Mouse (Mus musculus): Measurements from ENCODE around the gene Dennd6b.

- TF ChIP-seq POLR2A (IDR thresholded peaks at IDR 0.05; ENCODE audit: insufficient read length, low read depth) (no peak), MYOD1 (IDR thresholded peaks at IDR 0.05; ENCODE audit: control insufficient read depth in 1 of 3, insufficient read length in 2 of 3, low read depth in 2 of 3) (no peak), MYOG (IDR thresholded peaks at IDR 0.05; ENCODE audit: control insufficient read depth in 1 of 3, insufficient read depth in 1 of 3, insufficient read length in 2 of 3, low read depth in 2 of 3) (no peak), MAX (IDR thresholded peaks at IDR 0.05; ENCODE audit: low read depth) (no peak), TCF12 (IDR thresholded peaks at IDR 0.05; ENCODE audit: insufficient read depth, poor library complexity, severe bottlenecking) (no peak), CEBPB (IDR thresholded peaks at IDR 0.05; ENCODE audit: insufficient read depth, poor library complexity, severe bottlenecking) (no peak), USF1 (IDR thresholded peaks at IDR 0.05; ENCODE audit: low read depth) (no peak), REST (IDR thresholded peaks at IDR 0.05; ENCODE audit: insufficient read depth, insufficient read length) (no peak), POLR2AphosphoS2 (IDR thresholded peaks at IDR 0.05; ENCODE audit: insufficient read length, low read depth) (no peak), E2F4 (IDR thresholded peaks at IDR 0.05; ENCODE audit: insufficient read depth) (no peak)
Measured at GRCm38 (mm10) chr15:89138046-89138405, 58.3 kb downstream of the Dennd6b start.
